Comparison of ENCODE assay signal across 12 mouse cellular contexts in the genomic region with DNA sequence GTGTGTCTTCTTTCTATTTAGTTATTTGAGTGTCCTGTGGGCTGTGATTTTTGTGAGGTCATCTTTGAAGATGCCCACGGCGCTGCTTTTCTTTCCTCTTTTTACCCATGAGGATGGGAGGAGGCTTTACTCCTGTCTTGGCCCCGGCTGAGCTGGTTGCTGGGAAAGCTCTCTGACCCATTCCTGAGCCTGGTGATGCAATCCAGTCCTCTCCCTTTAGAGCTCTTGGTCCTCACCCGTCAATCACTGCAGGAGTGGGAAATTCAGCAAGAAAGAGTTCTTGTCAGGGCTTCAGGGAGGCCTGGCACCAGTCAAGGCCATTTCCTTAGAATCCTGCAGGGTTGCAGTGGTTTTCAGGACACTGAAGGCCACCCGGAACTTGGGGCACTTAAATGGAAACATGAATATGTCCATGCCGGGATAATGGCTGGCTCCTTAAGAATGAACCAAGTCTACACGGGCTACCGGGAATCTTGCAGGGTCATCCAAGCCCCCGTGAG.
"Had no signal": no experiment of that assay in that cellular context is flagged by ENCODE, and none has a peak within 500 bp of the region (broad histone marks: within the 10 kb centered on the region; RNA-seq: fewer than 3 reads in every experiment).

No protein-coding gene starts in this region.

- H3K27ac ChIP-seq: kidney, postnatal 0 days; limb, embryonic 13.5 days; liver, embryonic 14.5 days; midbrain, embryonic 13.5 days; neural tube, embryonic 15.5 days; stomach, postnatal 0 days had no signal

- H3K27me3 ChIP-seq: limb, embryonic 13.5 days; neural tube, embryonic 15.5 days had no signal

- H3K9ac ChIP-seq: limb, embryonic 13.5 days; liver, embryonic 14.5 days; midbrain, embryonic 13.5 days; neural tube, embryonic 15.5 days had no signal

- H3K4me2 ChIP-seq: limb, embryonic 13.5 days; midbrain, embryonic 13.5 days; neural tube, embryonic 15.5 days had no signal

- H3K4me3 ChIP-seq: limb, embryonic 13.5 days; midbrain, embryonic 13.5 days; myocyte; neural tube, embryonic 15.5 days had no signal

- H3K9me3 ChIP-seq: midbrain, embryonic 13.5 days; neural tube, embryonic 15.5 days had no signal

- H3K36me3 ChIP-seq: limb, embryonic 13.5 days; midbrain, embryonic 13.5 days; neural tube, embryonic 15.5 days had no signal

- DNase-seq: kidney, postnatal 36 days; layer of hippocampus, adult 9-11 months; layer of hippocampus, postnatal 36 days; lung, adult 18-20 months; thymus, postnatal 4 days had no signal

- ATAC-seq: midbrain, embryonic 13.5 days had no signal
